Mouse (Mus musculus): ENCODE measurements around the gene Cpt1a. TPM values are rescaled to one million over a fixed set of nuclear protein-coding genes. Genes with fewer than 3 reads are reported as not detected.
A peak's percentile ranks its signal among the peaks of the same experiment; 100 is the strongest.

Cpt1a gene
- polyA plus RNA-seq, 1 experiment from 2014 or later = 46.4 TPM

- H3K27me3 ChIP-seq (ENCODE audit: insufficient read depth, low read length) = no peaks in the 10 kb centered on the region
- no peak for ATAC-seq (ENCODE audit: low FRiP score, low TSS enrichment)
- no peaks in the 10 kb centered on the region for H3K36me3 ChIP-seq (ENCODE audit: insufficient read depth, low read length)
- H3K4me2 ChIP-seq (replicated peaks; ENCODE audit: low read depth, low read length) = no peak overlapping the region
- no peak overlapping the region for H3K27ac ChIP-seq (ENCODE audit: low read length)
- no peak overlapping the region for H3K4me3 ChIP-seq (ENCODE audit: low read length)
- no peaks in the 10 kb centered on the region for H3K9me3 ChIP-seq (ENCODE audit: low read length)
- no peak overlapping the region for H3K9ac ChIP-seq (replicated peaks; ENCODE audit: low read length)
- H3K4me1 ChIP-seq (ENCODE audit: insufficient read depth, low read length) = no peaks in the 10 kb centered on the region
Measured at GRCm38 (mm10) chr19:3297034-3297433, 25.1 kb upstream of the Cpt1a start.

GRCm38 (mm10) chr19:3297775-3298174 is 24.4 kb upstream of the Cpt1a start:
- Histone ChIP-seq H3K9ac (replicated peaks; ENCODE audit: low read length) (no peak overlapping the region), H3K36me3 (ENCODE audit: insufficient read depth, low read length) (no peaks in the 10 kb centered on the region), H3K4me1 (ENCODE audit: insufficient read depth, low read length) (no peaks in the 10 kb centered on the region), H3K4me3 (ENCODE audit: low read length) (no peak overlapping the region), H3K4me2 (replicated peaks; ENCODE audit: low read depth, low read length) (no peak overlapping the region), H3K9me3 (ENCODE audit: low read length) (no peaks in the 10 kb centered on the region), H3K27ac (ENCODE audit: low read length) (no peak overlapping the region), H3K27me3 (ENCODE audit: insufficient read depth, low read length) (no peaks in the 10 kb centered on the region)
- WGBS = 82% methylated on average over 7 of the region's 7 CpGs
- no peak for ATAC-seq (ENCODE audit: low FRiP score, low TSS enrichment)

GRCm38 (mm10) chr19:3304017-3304416 is 18.1 kb upstream of the Cpt1a start:
- ATAC-seq (ENCODE audit: low FRiP score, low TSS enrichment) = no peak
- Histone ChIP-seq H3K9me3 (ENCODE audit: low read length) (no peaks in the 10 kb centered on the region), H3K4me3 (ENCODE audit: low read length) (no peak overlapping the region), H3K27me3 (ENCODE audit: insufficient read depth, low read length) (no peaks in the 10 kb centered on the region), H3K9ac (replicated peaks; ENCODE audit: low read length) (no peak overlapping the region), H3K4me1 (ENCODE audit: insufficient read depth, low read length) (no peaks in the 10 kb centered on the region), H3K27ac (ENCODE audit: low read length) (no peak overlapping the region), H3K36me3 (ENCODE audit: insufficient read depth, low read length) (no peaks in the 10 kb centered on the region), H3K4me2 (replicated peaks; ENCODE audit: low read depth, low read length) (no peak overlapping the region)
- 76% methylated on average over 4 of the region's 4 CpGs for WGBS

- no peaks in the 10 kb centered on the region for H3K4me1 ChIP-seq (ENCODE audit: insufficient read depth, low read length)
- no peaks in the 10 kb centered on the region for H3K36me3 ChIP-seq (ENCODE audit: insufficient read depth, low read length)
- H3K27me3 ChIP-seq (ENCODE audit: insufficient read depth, low read length) = no peaks in the 10 kb centered on the region
- no peak overlapping the region for H3K9ac ChIP-seq (replicated peaks; ENCODE audit: low read length)
- H3K4me3 ChIP-seq (ENCODE audit: low read length) = no peak overlapping the region
- no peak overlapping the region for H3K4me2 ChIP-seq (replicated peaks; ENCODE audit: low read depth, low read length)
- 0 out of 2 replicates have a peak, but pooled peaks have one; percentile 15 for ATAC-seq (ENCODE audit: low FRiP score, low TSS enrichment)
- no peaks in the 10 kb centered on the region for H3K9me3 ChIP-seq (ENCODE audit: low read length)
- H3K27ac ChIP-seq (ENCODE audit: low read length) = no peak overlapping the region
- 51% methylated on average over 16 of the region's 16 CpGs for WGBS
Measured at GRCm38 (mm10) chr19:3307175-3307949, 14.8 kb upstream of the Cpt1a start.

GRCm38 (mm10) chr19:3319341-3319740 is 2.8 kb upstream of the Cpt1a start:
- Histone ChIP-seq H3K36me3 (ENCODE audit: insufficient read depth, low read length) (no peaks in the 10 kb centered on the region), H3K4me3 (ENCODE audit: low read length) (no peak overlapping the region), H3K4me2 (replicated peaks; ENCODE audit: low read depth, low read length) (no peak overlapping the region), H3K9ac (replicated peaks; ENCODE audit: low read length) (no peak overlapping the region), H3K27me3 (ENCODE audit: insufficient read depth, low read length) (no peaks in the 10 kb centered on the region; the same call in 1 of the 2 replicates), H3K4me1 (ENCODE audit: insufficient read depth, low read length) (peaks cover 18% of the 10 kb centered on the region), H3K27ac (ENCODE audit: low read length) (no peak overlapping the region), H3K9me3 (ENCODE audit: low read length) (no peaks in the 10 kb centered on the region)
- ATAC-seq (ENCODE audit: low FRiP score, low TSS enrichment) = no peak
- WGBS = 86% methylated on average over 2 of the region's 2 CpGs

GRCm38 (mm10) chr19:3320086-3320485 is 2.0 kb upstream of the Cpt1a start:
- H3K27ac ChIP-seq (ENCODE audit: low read length) = no peak overlapping the region
- 76% methylated on average over 7 of the region's 7 CpGs for WGBS

GRCm38 (mm10) chr19:3320801-3321200 is 1.3 kb upstream of the Cpt1a start:
- no peak for ATAC-seq (ENCODE audit: low FRiP score, low TSS enrichment)
- Histone ChIP-seq H3K4me2 (replicated peaks; ENCODE audit: low read depth, low read length) (no peak overlapping the region), H3K4me1 (ENCODE audit: insufficient read depth, low read length) (peaks cover 24% of the 10 kb centered on the region), H3K4me3 (ENCODE audit: low read length) (no peak overlapping the region), H3K27ac (ENCODE audit: low read length) (no peak overlapping the region), H3K9ac (replicated peaks; ENCODE audit: low read length) (no peak overlapping the region), H3K9me3 (ENCODE audit: low read length) (no peaks in the 10 kb centered on the region), H3K36me3 (ENCODE audit: insufficient read depth, low read length) (no peaks in the 10 kb centered on the region), H3K27me3 (ENCODE audit: insufficient read depth, low read length) (no peaks in the 10 kb centered on the region; the same call in 1 of the 2 replicates)
- 79% methylated on average over 3 of the region's 3 CpGs for WGBS

More at GRCm38 (mm10) chr19:3320086-3320485, 2.0 kb upstream of the Cpt1a start:
- no peaks in the 10 kb centered on the region for H3K9me3 ChIP-seq (ENCODE audit: low read length)
- H3K4me3 ChIP-seq (ENCODE audit: low read length) = no peak overlapping the region
- no peak for ATAC-seq (ENCODE audit: low FRiP score, low TSS enrichment)
- H3K4me1 ChIP-seq (ENCODE audit: insufficient read depth, low read length) = peaks cover 22% of the 10 kb centered on the region
- no peaks in the 10 kb centered on the region; the same call in 1 of the 2 replicates for H3K27me3 ChIP-seq (ENCODE audit: insufficient read depth, low read length)
- H3K9ac ChIP-seq (replicated peaks; ENCODE audit: low read length) = no peak overlapping the region
- no peak overlapping the region for H3K4me2 ChIP-seq (replicated peaks; ENCODE audit: low read depth, low read length)
- no peaks in the 10 kb centered on the region for H3K36me3 ChIP-seq (ENCODE audit: insufficient read depth, low read length)

GRCm38 (mm10) chr19:3321617-3322016 is 517 bp upstream of the Cpt1a start:
- peak overlapping the region; percentile 73 for H3K4me3 ChIP-seq (ENCODE audit: low read length)
- H3K27me3 ChIP-seq (ENCODE audit: insufficient read depth, low read length) = no peaks in the 10 kb centered on the region; the same call in 1 of the 2 replicates
- peaks cover 32% of the 10 kb centered on the region for H3K4me1 ChIP-seq (ENCODE audit: insufficient read depth, low read length)
- no peaks in the 10 kb centered on the region for H3K9me3 ChIP-seq (ENCODE audit: low read length)
- H3K27ac ChIP-seq (ENCODE audit: low read length) = peak overlapping the region; percentile 47
- no peaks in the 10 kb centered on the region for H3K36me3 ChIP-seq (ENCODE audit: insufficient read depth, low read length)
- 6% methylated on average over 11 of the region's 11 CpGs for WGBS
- peak; percentile 22; the same call in 1 of the 2 replicates for ATAC-seq (ENCODE audit: low FRiP score, low TSS enrichment)
- H3K9ac ChIP-seq (replicated peaks; ENCODE audit: low read length) = peak overlapping the region; percentile 41; the same call in 1 of the 2 replicates
- H3K4me2 ChIP-seq (replicated peaks; ENCODE audit: low read depth, low read length) = peak overlapping the region; percentile 96

GRCm38 (mm10) chr19:3323201-3323621 is 1.1 kb downstream of the Cpt1a start:
- H3K4me2 ChIP-seq (replicated peaks; ENCODE audit: low read depth, low read length) = peak overlapping the region; percentile 96
- under 1% methylated on average over 45 of the region's 47 CpGs for whole genome bisulfite sequencing
- H3K27ac ChIP-seq (ENCODE audit: low read length) = peak overlapping the region; percentile 47
- peaks cover 33% of the 10 kb centered on the region for H3K4me1 ChIP-seq (ENCODE audit: insufficient read depth, low read length)
- no peaks in the 10 kb centered on the region for H3K9me3 ChIP-seq (ENCODE audit: low read length)
- H3K9ac ChIP-seq (replicated peaks; ENCODE audit: low read length) = peak overlapping the region; percentile 71
- ATAC-seq (ENCODE audit: low FRiP score, low TSS enrichment) = peak; percentile 83
- no peaks in the 10 kb centered on the region; the same call in 1 of the 2 replicates for H3K27me3 ChIP-seq (ENCODE audit: insufficient read depth, low read length)
- H3K36me3 ChIP-seq (ENCODE audit: insufficient read depth, low read length) = no peaks in the 10 kb centered on the region
- peak overlapping the region; percentile 73 for H3K4me3 ChIP-seq (ENCODE audit: low read length)

- H3K4me1 ChIP-seq (ENCODE audit: insufficient read depth, low read length) = peaks cover 33% of the 10 kb centered on the region
- H3K4me2 ChIP-seq (replicated peaks; ENCODE audit: low read depth, low read length) = peak overlapping the region; percentile 96
- H3K4me3 ChIP-seq (ENCODE audit: low read length) = peak overlapping the region; percentile 73
- peak overlapping the region; percentile 71 for H3K9ac ChIP-seq (replicated peaks; ENCODE audit: low read length)
- no peaks in the 10 kb centered on the region for H3K9me3 ChIP-seq (ENCODE audit: low read length)
- H3K27ac ChIP-seq (ENCODE audit: low read length) = peak overlapping the region; percentile 96
- ATAC-seq (ENCODE audit: low FRiP score, low TSS enrichment) = peak; percentile 4; the same call in 1 of the 2 replicates
- H3K27me3 ChIP-seq (ENCODE audit: insufficient read depth, low read length) = no peaks in the 10 kb centered on the region; the same call in 1 of the 2 replicates
- under 1% methylated on average over 34 of the region's 34 CpGs for WGBS
- H3K36me3 ChIP-seq (ENCODE audit: insufficient read depth, low read length) = no peaks in the 10 kb centered on the region
Measured at GRCm38 (mm10) chr19:3323753-3324270, 1.7 kb downstream of the Cpt1a start.
